Mouse (Mus musculus): ENCODE measurements at regions not wholly inside any gene's neighbourhood (a gene's known extent, or its start where the extent isn't known, plus 50 kb on each side); places are given as distances from the start of the nearest gene placed in this dataset.

DNA sequence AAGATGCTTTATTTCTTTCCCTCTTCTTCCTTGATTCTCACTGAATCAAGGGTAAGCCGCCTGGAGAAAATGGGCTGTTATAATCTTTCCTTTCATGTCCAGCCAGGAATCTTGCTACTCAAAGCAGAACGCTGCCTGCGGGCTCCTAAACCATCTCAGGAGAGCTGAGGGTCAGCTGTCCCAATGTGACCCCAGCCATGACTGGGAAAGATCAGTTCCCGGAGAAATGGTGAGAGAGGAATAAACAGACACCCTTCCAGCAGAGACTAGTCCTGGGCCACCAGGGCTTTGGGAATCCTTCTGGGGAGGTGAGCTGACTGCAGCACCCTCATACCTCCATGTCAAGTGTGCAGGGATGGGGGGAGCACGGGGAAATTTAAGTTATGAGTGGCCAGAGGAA, 195.4 kb upstream of the Dio3 start:
- no peak for DNase-seq

- no peak for DNase-seq
Observed at GRCm38 (mm10) chr12:110086921-110087320, 191.9 kb upstream of the Dio3 start.

- DNase-seq = no peak
Observed at GRCm38 (mm10) chr12:110087812-110088211, 191.1 kb upstream of the Dio3 start.

GRCm38 (mm10) chr12:110102186-110102585, 176.7 kb upstream of the Dio3 start:
- DNase-seq = no peak

DNA sequence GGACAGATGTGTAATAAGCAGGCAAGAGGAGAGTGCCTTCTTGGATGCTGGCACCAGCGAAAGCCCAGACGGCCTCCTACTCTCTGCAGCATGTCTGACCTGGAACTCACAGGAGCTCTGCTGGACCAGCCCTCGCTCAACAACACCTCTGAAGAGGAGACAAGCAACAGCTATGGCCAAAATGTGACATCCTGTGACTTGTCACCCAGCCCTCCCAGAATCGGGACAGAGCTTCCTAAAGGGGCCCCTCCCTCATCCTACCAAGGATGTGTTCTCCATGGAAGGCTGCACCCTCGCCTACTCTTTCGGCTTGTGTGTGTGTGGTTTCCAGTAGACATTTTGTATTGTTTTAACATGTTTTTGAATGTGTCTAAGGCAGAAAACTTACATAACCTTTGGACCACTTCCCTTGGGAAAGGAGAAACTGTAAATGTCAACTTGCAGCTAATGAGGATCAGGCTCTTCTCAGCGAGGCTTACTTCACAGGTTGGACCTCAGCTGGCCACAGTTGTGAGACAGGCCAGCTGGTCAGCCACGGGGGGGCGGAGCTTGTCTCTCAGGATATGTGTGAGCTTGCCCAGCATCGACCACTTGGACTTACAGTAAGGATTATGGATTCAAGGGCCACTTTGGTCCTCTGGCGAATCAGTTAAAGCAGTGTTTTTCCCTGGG, 166.7 kb upstream of the Dio3 start:
- DNase-seq = peak; percentile 46

DNA sequence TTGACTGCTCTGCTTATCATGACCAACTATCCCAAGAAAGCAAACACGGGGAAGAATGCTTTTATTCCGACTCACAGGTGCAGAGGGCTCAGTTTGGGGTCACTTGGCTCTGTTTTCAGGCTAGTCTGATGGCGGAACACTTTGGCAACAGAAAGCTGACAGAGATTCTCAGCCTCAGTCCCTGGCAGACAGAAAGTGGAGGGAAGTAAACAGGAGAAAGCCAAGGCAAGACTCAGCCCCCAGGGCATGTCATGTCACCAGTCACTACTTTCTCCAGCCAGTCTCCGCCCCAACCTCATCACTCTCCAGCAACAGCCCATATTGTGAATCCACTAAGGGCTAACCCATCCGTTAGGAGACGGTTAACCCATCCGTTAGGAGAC, 166.2 kb upstream of the Dio3 start:
- peak; percentile 22 for DNase-seq

DNA sequence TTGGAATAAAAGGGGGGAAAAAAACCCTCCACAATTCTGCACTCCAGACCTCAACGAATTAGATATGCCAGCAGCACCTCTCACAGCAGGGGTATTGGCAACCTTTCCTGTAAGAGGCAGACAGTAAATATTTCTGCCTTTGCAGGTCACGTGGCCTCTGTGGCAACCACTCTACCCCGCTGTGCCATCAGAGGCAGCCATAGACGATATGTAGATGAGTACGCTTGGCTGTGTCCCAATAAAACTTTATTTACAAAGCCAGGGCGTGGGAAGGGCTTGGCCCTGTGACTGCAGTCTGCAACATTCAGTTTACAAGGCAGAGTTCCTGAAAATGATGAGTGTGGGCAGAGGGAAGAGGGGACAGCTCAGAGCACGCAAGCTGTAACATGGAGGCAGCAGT, 158.7 kb upstream of the Dio3 start:
- no peak for DNase-seq

GRCm38 (mm10) chr12:110122976-110123375, 155.9 kb upstream of the Dio3 start:
- DNase-seq = no peak

GRCm38 (mm10) chr12:110126525-110126924, 152.3 kb upstream of the Dio3 start:
- DNase-seq = no peak

DNA sequence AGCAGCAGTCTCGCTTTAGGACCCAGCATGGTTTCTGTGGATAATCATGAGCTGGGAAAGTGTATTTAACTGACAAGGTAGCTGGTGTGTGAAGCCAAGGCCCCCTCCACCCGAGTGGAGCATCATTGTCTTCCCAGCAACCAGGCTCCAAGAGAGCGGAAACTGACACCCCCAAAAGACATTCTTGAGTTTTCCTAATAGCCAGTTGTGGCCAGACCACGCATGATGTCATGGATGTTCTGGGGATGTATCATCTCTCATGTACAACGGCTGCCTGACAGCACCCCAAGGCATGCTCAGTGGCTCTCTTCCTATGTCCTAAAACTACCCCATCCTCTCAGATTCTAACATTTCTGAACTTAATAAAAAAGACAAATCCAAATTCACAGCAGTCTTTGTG, 133.5 kb upstream of the Dio3 start:
- no peak for DNase-seq

DNA sequence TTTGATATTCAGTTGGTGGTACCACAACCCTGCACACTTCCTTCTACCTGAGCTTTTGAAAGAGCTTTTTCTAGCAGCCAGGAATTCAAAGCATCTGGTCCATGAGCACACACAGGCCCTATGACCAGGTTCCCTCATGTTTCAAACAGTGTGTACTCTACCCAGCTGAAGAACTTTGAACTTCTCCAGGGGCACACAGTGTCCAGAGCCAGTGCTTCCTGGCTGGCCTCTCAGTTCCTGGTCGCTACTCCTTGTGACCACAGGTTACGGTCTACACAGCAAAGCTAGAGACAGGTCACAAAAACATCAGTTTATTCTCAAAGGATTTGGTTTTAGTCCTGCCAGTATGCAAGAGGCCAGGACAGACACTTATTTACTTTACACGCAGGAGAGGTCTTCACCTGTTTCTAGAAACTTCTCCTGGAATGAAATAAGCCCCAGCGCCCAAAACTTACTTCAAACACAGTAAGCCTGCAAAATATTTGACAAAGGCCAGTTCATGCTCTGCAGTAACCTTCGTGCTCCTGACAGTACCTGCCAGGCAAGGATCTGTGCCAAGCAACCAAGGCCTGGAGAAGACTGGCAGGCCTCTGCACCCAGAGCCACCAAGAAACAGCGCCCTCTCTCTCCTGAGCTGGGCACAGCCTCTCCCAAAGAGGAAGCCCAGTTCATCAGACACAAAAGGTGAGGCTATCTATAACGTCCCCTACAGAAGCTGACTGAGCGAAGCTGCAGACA, 124.5 kb upstream of the Dio3 start:
- DNase-seq = no peak

DNA sequence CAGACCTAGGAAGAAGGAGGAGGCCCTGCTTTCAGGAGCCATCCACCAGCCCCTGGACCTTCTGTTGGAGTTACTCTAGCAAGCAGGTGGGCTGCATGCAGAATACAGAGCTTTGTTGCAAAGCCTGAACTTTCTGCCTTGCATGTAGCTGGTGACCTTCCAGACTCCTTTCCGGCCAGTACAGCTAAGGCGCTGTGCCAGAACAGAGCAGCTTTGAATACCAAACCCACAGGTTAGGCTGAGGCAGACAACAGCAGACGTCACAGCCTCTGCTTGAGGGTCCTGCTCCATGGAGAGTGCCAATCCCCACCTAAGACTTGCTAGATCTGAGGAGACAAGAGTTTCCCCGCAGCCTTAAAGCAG, 123.9 kb upstream of the Dio3 start:
- DNase-seq = no peak

DNA sequence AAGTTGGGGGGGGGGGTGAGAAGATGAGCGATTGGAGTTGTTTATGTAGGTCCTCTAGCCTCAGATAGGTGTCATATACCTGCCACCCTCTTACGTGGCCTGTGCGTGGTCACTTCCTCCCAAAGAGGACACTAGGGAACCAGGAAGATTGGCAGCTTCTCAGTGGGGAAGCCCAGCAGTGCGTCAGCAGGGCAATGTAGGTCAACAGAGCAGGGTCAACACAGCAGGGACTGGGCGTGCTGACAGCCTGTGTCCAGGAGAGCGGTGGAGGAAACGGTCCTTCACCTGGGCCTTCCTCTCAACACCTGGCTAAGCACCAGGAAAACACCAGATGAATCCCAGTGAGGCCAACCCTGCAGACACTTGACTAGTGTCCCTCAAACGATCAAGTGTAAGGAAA, 122.4 kb upstream of the Dio3 start:
- no peak for DNase-seq

- DNase-seq = no peak
Observed at GRCm38 (mm10) chr12:110157998-110158747, 120.7 kb upstream of the Dio3 start.

- DNase-seq = no peak
Observed at GRCm38 (mm10) chr12:110161306-110161705, 117.6 kb upstream of the Dio3 start.

DNA sequence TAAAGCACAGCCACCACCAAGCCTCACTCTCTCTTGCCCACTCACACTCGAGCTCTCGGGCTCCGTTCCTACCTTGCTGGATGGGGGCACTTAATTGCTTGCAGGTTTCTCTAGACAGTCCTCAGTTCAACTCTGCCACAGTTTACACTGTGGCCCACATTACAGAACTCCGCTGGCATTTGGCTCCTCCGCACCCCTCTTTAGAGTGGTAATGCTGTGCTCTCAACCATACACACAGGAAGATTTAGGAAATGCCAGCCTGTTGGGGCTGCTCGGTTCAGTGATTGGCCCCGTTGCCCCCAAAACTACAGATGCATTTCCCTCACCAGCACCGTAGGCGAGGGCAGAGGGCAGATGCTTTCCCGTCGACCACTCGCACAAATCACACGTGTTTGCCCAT, 113.4 kb upstream of the Dio3 start:
- no peak for DNase-seq

GRCm38 (mm10) chr12:110168407-110168806, 110.5 kb upstream of the Dio3 start:
- no peak for DNase-seq

DNA sequence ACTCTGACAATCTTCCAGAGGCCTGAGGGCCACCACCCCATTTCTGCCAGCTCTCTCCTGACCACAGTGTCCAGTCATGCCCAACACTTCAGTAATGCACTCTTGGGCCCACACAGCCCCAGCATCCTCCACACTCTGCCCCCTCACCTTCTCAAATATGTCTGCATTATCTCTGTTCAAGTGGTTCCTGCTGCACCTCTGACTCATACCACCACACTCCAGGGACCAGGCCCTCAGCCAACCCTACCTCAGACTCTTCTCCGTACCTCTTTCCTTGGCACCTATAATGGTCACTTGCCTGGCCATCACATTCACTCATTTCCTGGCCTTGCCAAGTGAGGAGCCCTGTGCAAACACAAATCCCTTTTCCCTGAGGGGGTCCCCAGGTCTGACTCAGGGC, 109.6 kb upstream of the Dio3 start:
- DNase-seq = no peak

DNA sequence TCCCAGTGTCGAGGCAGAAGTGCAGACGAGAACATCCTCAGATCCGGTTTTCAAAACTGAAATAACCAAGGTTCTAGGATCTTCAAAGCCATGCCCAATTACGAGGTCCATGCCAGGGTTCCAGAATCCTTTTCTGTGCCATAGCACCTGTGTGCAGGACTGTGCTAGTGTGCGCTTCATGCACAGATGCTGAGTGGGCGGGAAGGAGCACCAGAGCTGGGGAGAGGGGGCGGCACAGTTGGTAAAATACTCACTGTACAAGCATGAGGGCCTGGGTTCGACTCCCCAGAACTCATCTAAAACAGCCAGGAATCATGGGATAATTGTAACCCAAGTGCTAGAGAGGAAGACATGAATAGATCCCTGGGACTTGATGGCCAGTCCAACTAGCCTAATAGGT, 108.4 kb upstream of the Dio3 start:
- DNase-seq = no peak

DNA sequence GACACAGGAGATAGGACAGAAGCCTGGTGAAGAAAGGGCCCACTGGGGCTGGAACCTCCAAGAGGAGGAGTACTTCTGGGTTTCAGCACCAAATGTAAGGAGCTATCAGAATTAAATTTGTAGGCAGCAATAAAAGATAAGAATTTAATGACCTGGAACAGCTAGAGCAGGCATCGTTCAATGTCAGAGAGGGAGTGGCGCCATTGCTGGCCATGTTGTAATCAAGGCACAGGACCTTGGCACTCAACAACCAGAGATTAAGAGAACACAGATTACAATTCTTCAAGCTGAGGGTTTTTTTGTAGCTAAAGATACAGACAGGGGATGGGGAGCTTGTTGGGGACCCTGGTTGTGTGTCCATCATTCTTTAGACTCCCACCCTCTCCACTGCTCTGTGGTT, 101.0 kb upstream of the Dio3 start:
- no peak for DNase-seq

GRCm38 (mm10) chr12:110183473-110183872, 95.4 kb upstream of the Dio3 start:
- no peak for DNase-seq

DNA sequence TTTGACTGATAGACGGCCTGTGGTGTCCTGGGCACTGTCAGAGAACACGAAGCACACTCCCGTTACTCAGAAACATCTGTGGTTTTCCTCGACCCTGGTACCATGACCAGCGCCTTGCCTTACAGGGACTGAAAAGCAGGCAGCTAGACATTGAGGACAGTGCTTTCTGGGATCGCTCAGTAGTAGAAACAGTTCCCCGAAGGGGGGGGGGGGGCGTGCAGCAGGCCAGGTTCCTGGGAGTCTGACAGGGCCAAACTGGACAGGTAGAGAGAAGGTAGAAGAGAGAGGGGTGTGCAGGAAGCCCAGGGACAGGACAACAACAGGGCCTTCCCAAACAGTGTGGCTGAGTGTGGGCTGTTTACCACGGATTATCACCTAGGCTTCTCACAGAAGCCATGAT, 93.5 kb upstream of the Dio3 start:
- no peak for DNase-seq

DNA sequence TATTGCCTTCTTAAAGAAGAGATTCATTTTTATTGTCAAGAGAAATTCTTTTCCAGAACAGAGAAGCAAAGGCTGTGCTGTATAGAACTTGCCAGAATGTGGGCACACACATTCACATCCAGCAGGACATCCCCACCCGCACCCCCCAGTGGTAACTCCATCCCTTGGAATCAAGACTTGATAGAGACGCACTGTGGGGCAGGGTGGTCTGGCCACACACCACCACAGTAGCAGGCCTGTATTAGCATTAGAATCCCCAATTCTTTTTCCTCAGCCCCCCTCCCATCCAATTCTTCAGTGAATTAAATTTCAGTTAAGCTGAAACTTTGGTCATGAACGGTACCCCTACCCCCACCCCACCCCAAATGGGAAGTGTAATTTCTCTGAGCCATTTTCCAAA, 92.5 kb upstream of the Dio3 start:
- no peak for DNase-seq

GRCm38 (mm10) chr12:110186911-110187245, 92.0 kb upstream of the Dio3 start:
- DNase-seq = no peak
